Mouse (Mus musculus) midbrain, embryonic 15.5 days (tissue): ENCODE data around the gene Zfp704. TPM values are rescaled to one million over a fixed set of nuclear protein-coding genes. Genes with fewer than 3 reads are reported as not detected.
A peak's percentile ranks its signal among the peaks of the same experiment; 100 is the strongest.
"Not testable (repeated sequence)": the region's sequence is repeated elsewhere in the genome, so short reads cannot be mapped to it uniquely, and the experiment has no call there.

ENCODE experiments used
- ATAC-seq: fragments of 200-750 bp; cut with Nextera tagmentation; replicated peaks from 2 replicates; pipeline ENCODE4 v1.8.0; 2017; ENCODE audit warnings: moderate TSS enrichment
- H3K27ac ChIP-seq: fragments of 300-500 bp; sonication (generic); 2 replicates; pipeline ENCODE4 v1.5.1; 2015; ENCODE audit warnings: mild to moderate bottlenecking, inconsistent platforms
- H3K27me3 ChIP-seq: fragments of 300-500 bp; sonication (generic); replicated peaks from 2 replicates; pipeline ENCODE4 v1.6.1; 2015; ENCODE audit warnings: inconsistent platforms
- H3K36me3 ChIP-seq: fragments of 300-500 bp; sonication (generic); replicated peaks from 2 replicates; pipeline ENCODE4 v1.6.1; 2015; ENCODE audit warnings: inconsistent platforms
- H3K4me1 ChIP-seq: fragments of 300-500 bp; sonication (generic); 2 replicates; pipeline ENCODE4 v1.6.1; 2015; ENCODE audit warnings: inconsistent platforms
- H3K4me2 ChIP-seq: fragments of 300-500 bp; sonication (generic); 2 replicates; pipeline ENCODE4 v1.6.1; 2015; ENCODE audit warnings: inconsistent platforms, mild to moderate bottlenecking, moderate library complexity
- H3K4me3 ChIP-seq: fragments of 300-500 bp; sonication (generic); 2 replicates; pipeline ENCODE4 v1.5.1; 2015; ENCODE audit warnings: mild to moderate bottlenecking, inconsistent platforms
- H3K9ac ChIP-seq: fragments of 300-500 bp; sonication (generic); 2 replicates; pipeline ENCODE4 v1.6.1; 2015; ENCODE audit warnings: mild to moderate bottlenecking, inconsistent platforms
- H3K9me3 ChIP-seq: fragments of 300-500 bp; sonication (generic); 2 replicates; pipeline ENCODE4 v1.6.1; 2016; ENCODE audit warnings: inconsistent platforms
- WGBS: fragments of 180-500 bp; shearing (Covaris S2); methylation state at CpG from one replicate; pipeline ENCODE4 v1.1.7; 2015; ENCODE audit warnings: mixed read lengths; 5-methylcytosine and 5-hydroxymethylcytosine counted together
- polyA plus RNA-seq: library from polyadenylated mRNA; unstranded; fragments of >200 nt; fragmentation: Nextera tagmentation; extraction: Ambion mirVana; gene quantifications from 2 replicates; pipeline ENCODE4 v1.2.1, GENCODE M21; 2015

Zfp704 gene
- polyA plus RNA-seq, 1 experiment from 2014 or later, result 13.8 TPM

GRCm38 (mm10) chr3:9569706-9570105, 40.2 kb downstream of the Zfp704 start:
- H3K9ac ChIP-seq, H3K4me3 ChIP-seq, H3K9me3 ChIP-seq, ATAC-seq, H3K27me3 ChIP-seq, H3K36me3 ChIP-seq, H3K27ac ChIP-seq, H3K4me2 ChIP-seq: not testable (repeated sequence)
- 98% methylated on average over 4 of the region's 4 CpGs for WGBS
- peaks cover 17% of the 10 kb centered on the region for H3K4me1 ChIP-seq

- Histone ChIP-seq H3K27me3 (no peaks in the 10 kb centered on the region), H3K4me2 (peak overlapping the region; percentile 24), H3K9ac (no peak overlapping the region), H3K27ac (no peak overlapping the region; the same call in 1 of the 2 replicates), H3K4me3 (no peak overlapping the region), H3K9me3 (no peaks in the 10 kb centered on the region), H3K36me3 (no peaks in the 10 kb centered on the region), H3K4me1 (peaks cover 14% of the 10 kb centered on the region)
- WGBS, result 78% methylated on average over 10 of the region's 10 CpGs
- no peak for ATAC-seq
These were observed 41.2 kb downstream of the Zfp704 start for GRCm38 (mm10) chr3:9568565-9569228.

GRCm38 (mm10) chr3:9567948-9568347, 41.9 kb downstream of the Zfp704 start:
- no peak overlapping the region for H3K4me3 ChIP-seq
- H3K27ac ChIP-seq, result peak overlapping the region; percentile 12; the same call in 1 of the 2 replicates
- peaks cover 14% of the 10 kb centered on the region for H3K4me1 ChIP-seq
- H3K36me3 ChIP-seq, result no peaks in the 10 kb centered on the region
- no peak overlapping the region for H3K9ac ChIP-seq
- peak; percentile 47; the same call in 1 of the 2 replicates for ATAC-seq
- no peaks in the 10 kb centered on the region for H3K27me3 ChIP-seq
- WGBS, result 50% methylated on average over 8 of the region's 8 CpGs
- H3K9me3 ChIP-seq, result no peaks in the 10 kb centered on the region
- peak overlapping the region; percentile 24; the same call in 1 of the 2 replicates for H3K4me2 ChIP-seq

GRCm38 (mm10) chr3:9566831-9567230, 43.1 kb downstream of the Zfp704 start:
- no peaks in the 10 kb centered on the region for H3K36me3 ChIP-seq
- no peak overlapping the region for H3K4me3 ChIP-seq
- no peak overlapping the region for H3K27ac ChIP-seq
- no peak overlapping the region for H3K9ac ChIP-seq
- H3K9me3 ChIP-seq, result no peaks in the 10 kb centered on the region
- WGBS, result 86% methylated on average over 3 of the region's 3 CpGs
- no peak overlapping the region for H3K4me2 ChIP-seq
- no peak for ATAC-seq
- H3K4me1 ChIP-seq, result peaks cover 18% of the 10 kb centered on the region
- H3K27me3 ChIP-seq, result no peaks in the 10 kb centered on the region

- H3K9ac ChIP-seq, result no peak overlapping the region
- ATAC-seq, result no peak
- H3K27ac ChIP-seq, result no peak overlapping the region
These were observed 46.3 kb downstream of the Zfp704 start for GRCm38 (mm10) chr3:9563562-9563961.

GRCm38 (mm10) chr3:9562649-9563328, 47.1 kb downstream of the Zfp704 start:
- H3K27ac ChIP-seq, result no peak overlapping the region
- no peak overlapping the region for H3K4me2 ChIP-seq
- H3K36me3 ChIP-seq, result no peaks in the 10 kb centered on the region
- no peak overlapping the region for H3K4me3 ChIP-seq
- peaks cover 6% of the 10 kb centered on the region for H3K4me1 ChIP-seq
- no peak overlapping the region for H3K9ac ChIP-seq
- 87% methylated on average over 11 of the region's 11 CpGs for WGBS
- no peaks in the 10 kb centered on the region for H3K9me3 ChIP-seq
- ATAC-seq, result no peak
- H3K27me3 ChIP-seq, result no peaks in the 10 kb centered on the region

More at GRCm38 (mm10) chr3:9563562-9563961, 46.3 kb downstream of the Zfp704 start:
- Histone ChIP-seq H3K36me3 (no peaks in the 10 kb centered on the region), H3K9me3 (no peaks in the 10 kb centered on the region), H3K4me1 (peaks cover 14% of the 10 kb centered on the region), H3K4me2 (no peak overlapping the region), H3K27me3 (no peaks in the 10 kb centered on the region), H3K4me3 (no peak overlapping the region)
- WGBS, result 70% methylated on average over 7 of the region's 7 CpGs

GRCm38 (mm10) chr3:9557778-9558560, 51.9 kb downstream of the Zfp704 start:
- Histone ChIP-seq H3K9me3 (no peaks in the 10 kb centered on the region), H3K27ac (no peak overlapping the region), H3K27me3 (no peaks in the 10 kb centered on the region), H3K36me3 (no peaks in the 10 kb centered on the region), H3K4me1 (peaks cover 7% of the 10 kb centered on the region; the same call in 1 of the 2 replicates), H3K9ac (no peak overlapping the region), H3K4me2 (no peak overlapping the region), H3K4me3 (no peak overlapping the region)
- no peak for ATAC-seq
- WGBS, result 57% methylated on average over 6 of the region's 6 CpGs

GRCm38 (mm10) chr3:9556137-9556536, 53.7 kb downstream of the Zfp704 start:
- WGBS, result 71% methylated on average over 5 of the region's 5 CpGs
- no peak for ATAC-seq
- H3K9ac ChIP-seq, result no peak overlapping the region

GRCm38 (mm10) chr3:9554916-9555315, 55.0 kb downstream of the Zfp704 start:
- no peak for ATAC-seq
- Histone ChIP-seq H3K9ac (no peak overlapping the region), H3K4me2 (no peak overlapping the region), H3K27me3 (no peaks in the 10 kb centered on the region), H3K27ac (no peak overlapping the region), H3K4me1 (peaks cover 3% of the 10 kb centered on the region; the same call in 1 of the 2 replicates), H3K4me3 (no peak overlapping the region), H3K9me3 (no peaks in the 10 kb centered on the region), H3K36me3 (no peaks in the 10 kb centered on the region)
- 94% methylated on average over 6 of the region's 6 CpGs for WGBS

More at GRCm38 (mm10) chr3:9556137-9556536, 53.7 kb downstream of the Zfp704 start:
- no peak overlapping the region for H3K4me2 ChIP-seq
- no peak overlapping the region for H3K4me3 ChIP-seq
- no peaks in the 10 kb centered on the region for H3K27me3 ChIP-seq
- H3K36me3 ChIP-seq, result no peaks in the 10 kb centered on the region
- H3K4me1 ChIP-seq, result peaks cover 3% of the 10 kb centered on the region; the same call in 1 of the 2 replicates
- H3K9me3 ChIP-seq, result no peaks in the 10 kb centered on the region
- H3K27ac ChIP-seq, result no peak overlapping the region

- 77% methylated on average over 8 of the region's 8 CpGs for WGBS
- peak; percentile 19; the same call in 1 of the 2 replicates for ATAC-seq
- no peak overlapping the region for H3K4me3 ChIP-seq
- H3K9ac ChIP-seq, result no peak overlapping the region; the same call in 1 of the 2 replicates
- no peaks in the 10 kb centered on the region for H3K36me3 ChIP-seq
- H3K4me2 ChIP-seq, result no peak overlapping the region
- H3K27me3 ChIP-seq, result no peaks in the 10 kb centered on the region
- no peaks in the 10 kb centered on the region for H3K9me3 ChIP-seq
- peaks cover 3% of the 10 kb centered on the region for H3K4me1 ChIP-seq
- H3K27ac ChIP-seq, result no peak overlapping the region
These were observed 57.6 kb downstream of the Zfp704 start for GRCm38 (mm10) chr3:9552332-9552731.

- Histone ChIP-seq H3K36me3 (no peaks in the 10 kb centered on the region), H3K4me1 (peaks cover 7% of the 10 kb centered on the region), H3K27ac (no peak overlapping the region), H3K27me3 (no peaks in the 10 kb centered on the region), H3K4me3 (no peak overlapping the region), H3K9me3 (no peaks in the 10 kb centered on the region), H3K9ac (no peak overlapping the region), H3K4me2 (no peak overlapping the region)
- WGBS, result 87% methylated on average over 1 of the region's 1 CpGs
- ATAC-seq, result no peak
These were observed 59.0 kb downstream of the Zfp704 start for GRCm38 (mm10) chr3:9550930-9551329.

GRCm38 (mm10) chr3:9549815-9550214, 60.1 kb downstream of the Zfp704 start:
- Histone ChIP-seq H3K27me3 (no peaks in the 10 kb centered on the region), H3K4me3 (no peak overlapping the region), H3K9me3 (no peaks in the 10 kb centered on the region), H3K9ac (no peak overlapping the region), H3K27ac (no peak overlapping the region), H3K36me3 (no peaks in the 10 kb centered on the region), H3K4me1 (peaks cover 7% of the 10 kb centered on the region), H3K4me2 (no peak overlapping the region)
- no peak for ATAC-seq
- WGBS, result 81% methylated on average over 5 of the region's 5 CpGs
